Mouse (Mus musculus) midbrain, postnatal 0 days (tissue): ENCODE results near the gene Itga9. TPM values are rescaled to one million over a fixed set of nuclear protein-coding genes. Genes with fewer than 3 reads are reported as not detected.

Source experiments
- ATAC-seq: fragments of 200-750 bp; cut with Nextera tagmentation; 2 replicates; pipeline ENCODE4 v1.8.0; 2017; ENCODE audit warnings: moderate number of reproducible peaks, mild to moderate bottlenecking, moderate TSS enrichment, moderate library complexity; ENCODE audit not compliant: low FRiP score
- DNase-seq: peaks from one replicate; pipeline ENCODE4 v3.0.0-alpha.2; 2015; ENCODE audit warnings: low spot score
- H3K27ac ChIP-seq: fragments of 300-500 bp; sonication (generic); 2 replicates; pipeline ENCODE4 v1.5.1; 2014; ENCODE audit warnings: low read depth, mild to moderate bottlenecking, low read length, mixed read lengths
- H3K27me3 ChIP-seq: fragments of 300-500 bp; sonication (generic); 2 replicates; pipeline ENCODE4 v1.6.1; 2014; ENCODE audit warnings: low read length, control low read depth, mixed read lengths; ENCODE audit not compliant: insufficient read depth
- H3K36me3 ChIP-seq: fragments of 300-500 bp; sonication (generic); 2 replicates; pipeline ENCODE4 v1.6.1; 2014; ENCODE audit warnings: low read length, control low read depth, mixed read lengths; ENCODE audit not compliant: insufficient read depth
- H3K4me1 ChIP-seq: fragments of 300-500 bp; sonication (generic); 2 replicates; pipeline ENCODE4 v1.6.1; 2014; ENCODE audit warnings: mild to moderate bottlenecking, control low read depth, antibody characterized with exemption, low read length, mixed read lengths; ENCODE audit not compliant: insufficient read depth
- H3K4me2 ChIP-seq: fragments of 300-500 bp; sonication (generic); 2 replicates; pipeline ENCODE4 v1.6.1; 2014; ENCODE audit warnings: low read depth, mild to moderate bottlenecking, low read length, mixed read lengths; ENCODE audit not compliant: poor library complexity, severe bottlenecking
- H3K4me3 ChIP-seq: fragments of 300-500 bp; sonication (generic); 2 replicates; pipeline ENCODE4 v1.5.1; 2014; ENCODE audit warnings: low read depth, mild to moderate bottlenecking, low read length, moderate library complexity
- H3K9ac ChIP-seq: fragments of 300-500 bp; sonication (generic); replicated peaks from 2 replicates; pipeline ENCODE4 v1.6.1; 2014; ENCODE audit warnings: mild to moderate bottlenecking, low read length, moderate library complexity, mixed read lengths; ENCODE audit not compliant: poor library complexity, severe bottlenecking
- H3K9me3 ChIP-seq: fragments of 300-500 bp; sonication (generic); 2 replicates; pipeline ENCODE4 v1.6.1; 2016; ENCODE audit warnings: low read length, control low read depth
- CTCF ChIP-seq: IDR thresholded peaks from 2 replicates; pipeline ENCODE4 v1.5.1; 2016; ENCODE audit warnings: antibody characterized with exemption, mild to moderate bottlenecking
- WGBS: fragments of 180-500 bp; shearing (Covaris S2); extraction: QIAGEN DNeasy Blood & Tissue Kit; methylation state at CpG from one replicate; pipeline ENCODE4 v1.1.7; 2014; 5-methylcytosine and 5-hydroxymethylcytosine counted together
- polyA plus RNA-seq: library from polyadenylated mRNA; unstranded; fragments of >200 nt; fragmentation: Nextera tagmentation; extraction: Ambion mirVana; gene quantifications from 2 replicates; pipeline ENCODE4 v1.2.1, GENCODE M21; 2015
- total RNA-seq: library from RNA; depleted of rRNA; stranded (reverse); fragments of >200 nt; gene quantifications from 2 replicates; pipeline ENCODE4 v1.2.3, GENCODE M21; 2014

Itga9 gene
- total and polyA plus RNA-seq, 2 experiments from 2014 or later, result 1.1 to 8.2 TPM

DNA sequence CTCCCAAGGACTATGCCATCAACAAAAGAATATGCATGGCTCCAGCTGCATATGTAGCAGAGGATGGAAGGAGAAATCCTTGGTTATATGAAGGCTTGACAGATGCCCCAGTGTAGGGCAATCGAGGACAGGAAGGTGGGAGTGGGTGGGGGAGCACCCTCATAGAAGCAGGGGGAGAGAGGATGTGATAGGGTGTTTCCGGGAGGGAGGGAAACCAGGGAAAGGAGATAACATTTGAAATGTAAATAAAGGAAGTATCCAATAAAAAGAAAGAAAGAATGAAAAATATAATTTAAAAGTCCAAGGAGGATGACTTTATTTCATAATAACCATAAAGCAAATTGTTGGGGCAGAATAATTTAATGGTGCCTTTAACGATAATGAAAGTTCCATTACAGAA lies 307.1 kb downstream of the Itga9 start:
- H3K9ac ChIP-seq, result no peak overlapping the region
- no peak overlapping the region for H3K4me3 ChIP-seq
- no peak overlapping the region for H3K27ac ChIP-seq
- no peaks in the 10 kb centered on the region for H3K9me3 ChIP-seq
- no peak for TF ChIP-seq CTCF
- ATAC-seq (no peak), DNase-seq (no peak)
- 92% methylated on average over 3 of the region's 3 CpGs for WGBS
- H3K36me3 ChIP-seq, result no peaks in the 10 kb centered on the region
- no peaks in the 10 kb centered on the region for H3K4me1 ChIP-seq
- no peaks in the 10 kb centered on the region for H3K27me3 ChIP-seq
- H3K4me2 ChIP-seq, result no peak overlapping the region

DNA sequence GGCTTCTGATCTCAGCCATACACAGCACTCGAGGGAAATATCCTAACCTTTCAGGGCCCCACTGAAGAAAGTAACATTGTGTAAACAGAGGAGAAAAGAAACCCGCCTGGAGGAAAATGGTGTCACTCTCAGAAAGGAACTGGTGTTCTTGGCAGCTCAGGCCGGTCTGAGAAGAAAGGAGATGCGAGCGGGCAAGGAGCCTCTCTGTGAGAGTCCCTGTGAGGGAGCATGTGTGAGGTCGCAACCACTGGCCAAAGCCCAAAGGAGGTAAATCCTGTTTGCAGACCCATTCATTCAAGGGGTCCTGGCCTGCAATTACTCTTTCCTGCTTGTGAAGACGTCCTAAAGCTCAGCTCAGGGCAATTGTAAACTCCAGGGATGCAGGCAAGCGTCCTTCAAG lies 308.1 kb downstream of the Itga9 start:
- Histone ChIP-seq H3K27ac (no peak overlapping the region), H3K36me3 (no peaks in the 10 kb centered on the region), H3K4me3 (no peak overlapping the region), H3K9me3 (no peaks in the 10 kb centered on the region), H3K27me3 (no peaks in the 10 kb centered on the region), H3K9ac (no peak overlapping the region), H3K4me1 (no peaks in the 10 kb centered on the region), H3K4me2 (no peak overlapping the region)
- DNase-seq (no peak), ATAC-seq (no peak)
- no peak for TF ChIP-seq CTCF
- WGBS, result 53% methylated on average over 8 of the region's 8 CpGs

DNA sequence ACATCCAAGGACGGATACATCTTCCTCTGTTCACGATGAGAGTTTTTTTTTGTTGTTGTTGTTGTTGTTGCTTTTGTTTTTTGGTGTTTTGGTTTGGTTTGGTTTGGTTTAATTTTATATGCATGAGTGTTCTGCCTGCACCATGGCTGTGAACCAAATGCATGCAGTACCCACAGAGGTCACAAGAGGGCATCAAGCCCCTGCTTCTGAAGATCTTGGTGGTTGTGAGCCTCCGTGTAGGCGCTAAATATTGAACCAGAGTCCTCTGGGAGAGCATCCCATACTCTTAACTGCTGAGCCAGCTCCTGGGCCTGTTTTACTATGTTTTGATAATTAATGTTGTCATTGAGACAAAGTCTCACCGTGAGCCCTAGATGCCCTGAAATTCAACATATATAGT lies 308.8 kb downstream of the Itga9 start:
- no peaks in the 10 kb centered on the region for H3K4me1 ChIP-seq
- peak; percentile 74 for TF ChIP-seq CTCF
- H3K27me3 ChIP-seq, result no peaks in the 10 kb centered on the region
- H3K27ac ChIP-seq, result no peak overlapping the region
- DNase-seq (peak; percentile 40), ATAC-seq (no peak)
- no peak overlapping the region for H3K4me2 ChIP-seq
- H3K9me3 ChIP-seq, result no peaks in the 10 kb centered on the region
- no peak overlapping the region for H3K4me3 ChIP-seq
- H3K36me3 ChIP-seq, result no peaks in the 10 kb centered on the region
- no peak overlapping the region for H3K9ac ChIP-seq
- 53% methylated on average over 5 of the region's 5 CpGs for WGBS

DNA sequence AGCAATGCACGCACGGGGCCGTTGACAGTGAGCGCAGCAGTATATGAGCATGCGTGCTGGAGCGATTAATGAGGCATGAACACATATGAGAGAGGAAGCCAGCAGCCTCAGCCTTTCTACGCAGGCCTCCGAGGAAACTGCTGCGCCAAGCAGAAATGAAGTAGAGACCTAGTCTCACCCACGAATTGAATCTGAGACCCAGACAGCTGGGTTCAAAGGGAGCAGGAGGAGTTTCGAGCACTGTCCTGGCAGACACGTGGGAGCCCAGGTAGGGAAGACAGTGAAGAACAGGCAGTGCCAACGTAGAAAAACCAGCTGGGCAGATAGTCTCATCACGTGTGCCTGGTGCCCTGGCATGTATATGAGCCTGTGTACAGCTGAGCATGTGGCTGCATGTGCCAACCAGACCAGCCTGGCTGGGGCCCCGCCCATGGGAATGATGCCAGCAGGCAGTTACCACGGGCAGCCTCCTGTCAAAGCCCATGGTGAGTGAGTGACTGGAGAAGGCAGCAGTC lies 313.2 kb downstream of the Itga9 start:
- H3K4me3 ChIP-seq, result no peak overlapping the region
- H3K4me2 ChIP-seq, result no peak overlapping the region
- no peak overlapping the region for H3K9ac ChIP-seq
- ATAC-seq (peak; percentile 42; the same call in 1 of the 2 replicates), DNase-seq (peak; percentile 64)
- H3K4me1 ChIP-seq, result peaks cover 3% of the 10 kb centered on the region; the same call in 1 of the 2 replicates
- no peaks in the 10 kb centered on the region for H3K9me3 ChIP-seq
- H3K27ac ChIP-seq, result no peak overlapping the region
- 78% methylated on average over 16 of the region's 16 CpGs for WGBS
- H3K36me3 ChIP-seq, result no peaks in the 10 kb centered on the region
- no peaks in the 10 kb centered on the region for H3K27me3 ChIP-seq
- TF ChIP-seq CTCF, result no peak

DNA sequence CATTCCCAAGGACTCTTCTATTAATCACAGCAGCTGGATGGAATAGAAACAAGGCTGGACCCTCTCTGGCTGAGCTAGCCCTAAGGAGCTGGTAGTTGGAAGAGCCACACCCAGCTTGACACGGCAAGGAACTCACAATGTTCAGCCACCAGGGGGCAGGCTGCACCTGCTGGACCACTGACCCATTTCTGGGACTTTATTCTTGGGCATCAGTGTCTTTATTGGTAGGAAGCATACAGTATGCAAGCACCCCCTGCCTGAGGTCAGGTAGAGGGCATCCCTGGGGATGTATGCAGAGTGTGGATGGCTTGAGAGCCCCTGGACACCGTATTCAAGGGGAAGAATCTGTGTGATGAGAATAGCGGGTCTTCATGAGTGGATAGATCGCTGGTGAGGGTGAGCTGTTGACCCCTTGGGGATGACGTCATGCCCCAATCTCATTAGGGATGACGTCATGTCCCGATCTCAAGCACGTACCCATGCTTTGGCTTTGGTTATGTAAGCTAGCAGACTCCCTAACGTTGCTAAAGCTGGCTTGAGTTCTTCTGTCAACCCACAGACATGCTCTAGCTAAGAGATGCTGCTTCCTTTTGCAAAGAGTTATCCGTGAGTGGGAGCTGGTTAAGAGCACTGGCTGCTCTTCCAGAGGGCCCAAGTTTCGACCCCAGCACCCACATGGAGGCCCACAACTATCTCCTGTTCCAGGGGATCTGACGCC lies 314.5 kb downstream of the Itga9 start:
- Histone ChIP-seq H3K27me3 (no peaks in the 10 kb centered on the region), H3K4me2 (no peak overlapping the region), H3K4me1 (peaks cover 4% of the 10 kb centered on the region), H3K27ac (no peak overlapping the region), H3K9me3 (no peaks in the 10 kb centered on the region), H3K36me3 (no peaks in the 10 kb centered on the region), H3K4me3 (no peak overlapping the region), H3K9ac (no peak overlapping the region)
- 53% methylated on average over 12 of the region's 12 CpGs for WGBS
- peak; percentile 20; the same call in 1 of the 2 replicates for ATAC-seq
- DNase-seq, result peak; percentile 90
- TF ChIP-seq CTCF, result peak; percentile 96

DNA sequence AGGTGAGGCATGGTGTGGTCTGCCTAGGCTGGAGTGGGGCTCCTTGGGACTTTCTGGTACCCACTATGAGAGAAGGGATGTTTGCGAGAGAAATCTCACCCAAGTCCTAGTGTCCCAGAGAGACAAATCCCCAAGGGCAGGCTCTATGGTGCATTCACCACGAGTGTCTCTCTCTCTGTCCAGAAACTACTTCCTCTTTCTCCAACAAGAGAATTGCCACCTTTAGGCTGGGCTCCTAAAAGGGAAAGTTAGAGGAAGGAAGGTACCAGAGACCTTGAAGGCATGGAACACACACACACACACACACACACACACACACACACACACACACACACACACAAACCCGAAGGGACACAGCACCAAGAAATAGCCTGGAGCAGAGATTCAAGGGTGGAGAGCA lies 315.4 kb downstream of the Itga9 start:
- H3K4me3 ChIP-seq, result no peak overlapping the region
- no peaks in the 10 kb centered on the region for H3K9me3 ChIP-seq
- H3K27ac ChIP-seq, result no peak overlapping the region
- 78% methylated on average over 3 of the region's 3 CpGs for WGBS
- no peak for TF ChIP-seq CTCF
- ATAC-seq (no peak), DNase-seq (no peak)
- no peaks in the 10 kb centered on the region for H3K27me3 ChIP-seq
- no peak overlapping the region for H3K9ac ChIP-seq
- H3K36me3 ChIP-seq, result no peaks in the 10 kb centered on the region
- peaks cover 4% of the 10 kb centered on the region for H3K4me1 ChIP-seq
- no peak overlapping the region for H3K4me2 ChIP-seq
